Mouse (Mus musculus) forebrain, embryonic 11.5 days (tissue): ENCODE measurements around the gene Cldn34b4. TPM values are rescaled to one million over a fixed set of nuclear protein-coding genes. Genes with fewer than 3 reads are reported as not detected.

Experiments used
- ATAC-seq: fragments of 200-750 bp; cut with Nextera tagmentation; replicated peaks from 2 replicates; pipeline ENCODE4 v1.8.0; 2017; ENCODE audit warnings: moderate TSS enrichment; ENCODE audit not compliant: low FRiP score
- DNase-seq: peaks from one replicate; pipeline ENCODE4 v3.0.0-alpha.2; 2017; ENCODE audit warnings: low spot score
- H3K27ac ChIP-seq: fragments of 300-500 bp; sonication (generic); 2 replicates; pipeline ENCODE4 v1.5.1; 2014; ENCODE audit warnings: low read depth, low read length
- H3K27me3 ChIP-seq: fragments of 300-500 bp; sonication (generic); 2 replicates; pipeline ENCODE4 v1.6.1; 2014; ENCODE audit warnings: mild to moderate bottlenecking, low read length, mixed read lengths; ENCODE audit not compliant: control insufficient read depth, insufficient read depth
- H3K36me3 ChIP-seq: fragments of 300-500 bp; sonication (generic); 2 replicates; pipeline ENCODE4 v1.6.1; 2014; ENCODE audit warnings: mild to moderate bottlenecking, low read length, moderate library complexity, mixed read lengths; ENCODE audit not compliant: control insufficient read depth, insufficient read depth
- H3K4me1 ChIP-seq: fragments of 300-500 bp; sonication (generic); replicated peaks from 2 replicates; pipeline ENCODE4 v1.6.1; 2014; ENCODE audit warnings: low read length, mixed read lengths; ENCODE audit not compliant: control insufficient read depth, insufficient read depth
- H3K4me2 ChIP-seq: fragments of 300-500 bp; sonication (generic); 2 replicates; pipeline ENCODE4 v1.6.1; 2014; ENCODE audit warnings: low read depth, mild to moderate bottlenecking, low read length, moderate library complexity, mixed read lengths; ENCODE audit not compliant: severe bottlenecking
- H3K4me3 ChIP-seq: fragments of 300-500 bp; sonication (generic); 2 replicates; pipeline ENCODE4 v1.5.1; 2014; ENCODE audit warnings: low read depth, low read length
- H3K9ac ChIP-seq: fragments of 300-500 bp; sonication (generic); 2 replicates; pipeline ENCODE4 v1.6.1; 2014; ENCODE audit warnings: low read length
- H3K9me3 ChIP-seq: fragments of 300-500 bp; sonication (generic); 2 replicates; pipeline ENCODE4 v1.6.1; 2016; ENCODE audit warnings: low read length, mixed read lengths; ENCODE audit not compliant: control insufficient read depth
- WGBS: fragments of 180-500 bp; shearing (Covaris S2); extraction: QIAGEN DNeasy Blood & Tissue Kit; methylation state at CpG from one replicate; pipeline ENCODE4 v1.1.7; 2014; 5-methylcytosine and 5-hydroxymethylcytosine counted together
- polyA plus RNA-seq: library from polyadenylated mRNA; unstranded; fragments of >200 nt; fragmentation: Nextera tagmentation; extraction: Ambion mirVana; gene quantifications from 2 replicates; pipeline ENCODE4 v1.2.1, GENCODE M21; 2014

The Cldn34b4 gene
- polyA plus RNA-seq = not detected in 2 replicates

GRCm38 (mm10) chrX:76393050-76393449, at the start of gene Cldn34b4:
Gene Cldn34b4, plus strand, starts transcription at chrX:76393350.
- WGBS = 83% methylated on average over 3 of the region's 3 CpGs
- no peaks in the 10 kb centered on the region for H3K36me3 ChIP-seq
- no peaks in the 10 kb centered on the region for H3K9me3 ChIP-seq
- no peak within 1 kb of the TSS for H3K4me3 ChIP-seq
- H3K9ac ChIP-seq = no peak within 1 kb of the TSS
- DNase-seq (no peak), ATAC-seq (no peak)
- no peaks in the 10 kb centered on the region for H3K4me1 ChIP-seq
- H3K27ac ChIP-seq = no peak within 1 kb of the TSS
- H3K4me2 ChIP-seq = no peak within 1 kb of the TSS
- H3K27me3 ChIP-seq = no peaks in the 10 kb centered on the region

Other genes with a start within 250 kb of the Cldn34b4 start
- not detected in 2 replicates for gene Cldn34b3, start 129.0 kb upstream of the Cldn34b4 start, polyA plus RNA-seq
- gene Cldn34d, start 209.6 kb downstream of the Cldn34b4 start, polyA plus RNA-seq = not detected in 2 replicates